Mouse (Mus musculus): Measurements from ENCODE around the gene Psma5. TPM values are rescaled to one million over a fixed set of nuclear protein-coding genes. Genes with fewer than 3 reads are reported as not detected.
A peak's percentile ranks its signal among the peaks of the same experiment; 100 is the strongest.
"Not testable (repeated sequence)": the region's sequence is repeated elsewhere in the genome, so short reads cannot be mapped to it uniquely, and the experiment has no call there.

Gene Psma5
- total RNA-seq, 2 experiments from 2014 or later = 158 to 172 TPM

DNA sequence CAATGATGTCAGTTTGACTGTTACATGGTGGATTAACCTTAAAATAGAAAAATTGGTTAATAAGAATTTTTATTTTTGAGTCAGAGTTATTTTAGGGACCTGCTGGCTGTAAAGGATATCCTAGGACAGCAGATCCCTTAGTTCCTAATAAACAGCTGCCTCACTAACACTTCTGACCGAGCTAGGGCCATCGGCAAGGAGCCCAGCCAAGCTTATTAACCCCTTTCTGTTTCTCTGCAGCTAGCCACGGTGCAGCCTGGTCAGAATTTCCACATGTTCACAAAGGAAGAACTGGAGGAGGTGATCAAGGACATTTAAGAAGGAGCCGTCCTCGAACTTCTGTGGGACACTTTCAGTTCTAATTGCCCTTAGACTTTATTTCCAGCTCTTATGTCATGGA, 22.8 kb downstream of the Psma5 start:
- not testable (repeated sequence) for ATAC-seq (ENCODE audit: poor library complexity, severe bottlenecking)

DNA sequence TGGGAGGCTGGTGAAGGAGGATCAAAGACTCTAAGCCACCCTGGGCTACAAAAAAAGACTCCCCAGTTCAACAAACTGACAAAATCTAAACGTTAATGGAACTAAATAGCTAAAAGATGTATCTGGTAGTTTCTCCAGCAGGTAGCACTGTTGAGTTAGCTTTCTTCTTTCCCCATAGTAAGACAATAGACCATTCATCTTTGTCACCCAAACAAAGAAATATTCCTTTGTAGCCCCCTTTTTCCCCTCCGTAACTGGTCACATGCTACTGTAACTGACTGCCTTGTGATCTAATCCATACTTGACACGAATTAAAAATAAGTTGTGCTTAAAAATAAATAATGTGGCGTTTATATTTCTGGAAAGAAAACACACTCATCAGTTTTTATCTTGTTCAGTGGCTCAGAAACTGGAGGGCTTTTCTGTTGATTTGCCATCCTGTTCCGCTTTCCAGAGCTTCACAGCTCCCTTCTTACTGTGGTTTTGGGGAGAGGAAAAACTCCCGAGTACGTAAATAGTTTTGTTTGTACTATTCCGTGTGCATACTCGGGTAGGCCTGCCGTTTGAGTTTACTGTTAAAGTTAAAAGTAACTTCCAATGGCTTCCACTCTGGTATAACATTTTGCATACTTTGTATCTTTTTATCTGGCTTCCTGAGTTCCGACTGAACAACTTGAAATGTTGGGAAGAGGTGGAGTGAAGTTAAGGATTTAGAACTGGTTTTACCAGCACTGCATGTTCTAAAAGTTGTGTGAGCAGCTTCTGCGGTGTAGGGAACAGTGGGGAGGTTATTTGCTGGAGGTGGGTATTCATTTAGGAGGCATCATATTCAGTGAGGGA, 25.9 kb downstream of the Psma5 start:
- peak; percentile 42 for ATAC-seq (ENCODE audit: poor library complexity, severe bottlenecking)

DNA sequence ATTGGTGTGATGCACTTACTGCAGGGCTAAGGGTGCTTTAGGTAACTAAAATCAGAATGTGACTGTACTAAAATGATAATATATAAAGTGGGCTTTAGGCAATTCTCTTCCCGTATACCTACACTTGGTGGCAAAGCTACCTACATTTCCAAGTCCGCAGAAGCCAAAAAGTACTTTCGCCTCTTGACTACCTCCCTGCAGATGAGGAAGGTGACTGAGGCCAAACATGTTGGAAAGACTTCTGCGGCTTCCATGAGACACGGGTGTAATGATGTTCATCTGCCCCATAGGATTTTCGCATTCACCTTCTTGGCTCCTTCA, 26.5 kb downstream of the Psma5 start:
- ATAC-seq (ENCODE audit: poor library complexity, severe bottlenecking) = no peak

DNA sequence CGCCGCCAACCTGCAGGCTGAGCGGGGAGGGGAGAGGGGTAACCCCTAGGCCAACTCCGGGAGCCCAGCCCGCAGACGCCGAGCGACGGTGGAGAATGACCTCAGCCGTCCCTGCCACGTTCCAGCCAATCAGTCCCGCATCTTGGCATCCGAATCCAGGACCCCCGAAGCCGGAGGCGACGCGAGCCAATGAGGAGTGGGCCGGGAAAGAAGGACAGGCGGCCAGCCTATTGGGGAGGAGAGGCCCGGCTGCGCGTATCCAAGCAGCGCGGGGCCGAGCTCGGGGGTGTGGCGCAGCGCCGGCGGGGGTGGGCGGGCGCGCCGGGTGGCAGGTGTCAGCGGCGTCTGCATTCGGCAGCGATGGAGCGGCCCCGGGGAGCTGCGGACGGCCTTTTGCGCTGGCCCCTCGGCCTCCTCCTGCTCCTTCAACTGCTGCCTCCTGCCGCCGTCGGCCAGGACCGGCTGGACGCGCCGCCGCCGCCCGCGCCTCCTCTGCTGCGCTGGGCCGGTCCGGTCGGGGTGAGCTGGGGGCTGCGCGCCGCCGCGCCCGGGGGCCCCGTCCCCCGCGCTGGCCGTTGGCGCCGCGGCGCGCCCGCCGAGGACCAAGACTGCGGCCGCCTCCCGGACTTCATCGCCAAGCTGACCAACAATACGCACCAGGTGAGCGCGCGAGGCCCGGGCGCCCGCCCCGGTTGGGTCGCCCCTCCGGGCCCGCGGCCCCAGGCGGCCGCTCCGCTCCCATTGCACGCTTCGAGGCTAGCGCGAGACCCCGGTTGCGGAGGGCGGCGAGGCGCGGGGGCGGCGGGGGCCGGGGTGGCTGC, 27.3 kb downstream of the Psma5 start, which contains the start of gene Sort1:
Sort1 (plus strand) TSS at position 302 of the 821 bp plus-strand sequence.
- peak; percentile 84 for ATAC-seq (ENCODE audit: poor library complexity, severe bottlenecking)

DNA sequence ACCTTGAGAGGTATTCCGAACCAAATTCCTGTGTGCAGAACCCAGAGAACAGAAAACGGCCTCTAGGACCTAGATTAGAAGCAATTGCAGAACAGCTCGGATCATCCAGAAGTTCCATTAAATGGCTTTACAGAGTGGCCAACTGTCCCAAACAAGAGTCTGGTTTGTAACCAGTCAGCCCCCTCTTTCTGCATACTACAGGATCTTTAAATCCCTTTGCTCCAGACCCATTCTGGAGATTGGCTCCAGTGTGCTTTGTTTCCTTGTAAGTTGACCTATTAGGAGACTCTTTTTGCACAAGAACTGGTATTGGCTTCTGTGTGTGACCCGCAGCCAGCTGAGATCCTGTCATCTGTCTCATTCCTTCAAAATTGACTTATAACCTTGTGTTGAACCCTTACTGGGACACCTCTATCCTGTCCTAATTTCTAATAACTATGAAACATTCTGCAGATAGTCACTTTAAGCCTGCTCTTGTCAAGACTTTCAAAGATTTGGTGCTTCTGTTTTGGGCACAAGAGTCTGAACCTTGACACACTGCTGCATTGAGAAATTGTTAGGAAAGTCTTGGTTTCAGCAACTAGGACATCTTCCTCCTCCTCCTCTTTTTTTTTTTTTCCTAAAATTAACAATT, 28.5 kb downstream of the Psma5 start:
- ATAC-seq (ENCODE audit: poor library complexity, severe bottlenecking) = no peak

DNA sequence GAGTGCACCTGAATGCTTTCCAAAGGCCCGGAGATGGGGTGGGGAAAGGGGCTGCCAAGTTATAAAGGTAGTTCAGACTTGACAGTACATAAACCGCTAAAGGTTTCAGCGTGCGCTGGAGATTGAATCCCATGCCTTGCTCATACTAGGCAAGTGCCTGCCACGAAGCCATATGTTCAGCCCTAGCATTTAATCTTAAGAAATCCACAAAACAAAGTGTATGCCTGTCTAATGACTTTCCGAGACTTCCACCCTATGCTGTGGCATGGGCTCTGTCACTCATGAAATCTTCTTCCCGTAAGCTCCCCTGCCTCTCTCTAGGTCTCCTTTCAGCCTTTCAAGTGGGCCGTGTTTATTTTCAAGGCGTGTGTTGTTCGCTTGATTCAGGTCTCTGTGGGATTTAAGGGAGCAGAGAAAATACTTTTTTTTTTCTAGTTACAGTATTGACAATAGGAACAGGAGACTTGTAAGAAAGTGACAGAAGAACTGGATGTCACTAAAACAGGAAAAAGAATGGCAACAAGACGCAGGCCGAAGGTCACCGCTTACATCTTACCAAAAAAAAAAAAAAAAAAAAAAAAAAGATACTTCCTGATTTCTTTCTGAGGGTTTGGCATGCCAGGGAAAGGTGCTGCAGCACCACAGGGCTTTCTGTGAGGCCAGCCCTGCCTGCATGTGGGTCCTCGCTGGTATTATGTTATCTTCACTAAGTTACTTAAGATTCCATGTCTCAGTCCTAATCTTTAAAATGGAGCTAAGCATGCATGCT, 30.1 kb downstream of the Psma5 start:
- ATAC-seq (ENCODE audit: poor library complexity, severe bottlenecking) = no peak

DNA sequence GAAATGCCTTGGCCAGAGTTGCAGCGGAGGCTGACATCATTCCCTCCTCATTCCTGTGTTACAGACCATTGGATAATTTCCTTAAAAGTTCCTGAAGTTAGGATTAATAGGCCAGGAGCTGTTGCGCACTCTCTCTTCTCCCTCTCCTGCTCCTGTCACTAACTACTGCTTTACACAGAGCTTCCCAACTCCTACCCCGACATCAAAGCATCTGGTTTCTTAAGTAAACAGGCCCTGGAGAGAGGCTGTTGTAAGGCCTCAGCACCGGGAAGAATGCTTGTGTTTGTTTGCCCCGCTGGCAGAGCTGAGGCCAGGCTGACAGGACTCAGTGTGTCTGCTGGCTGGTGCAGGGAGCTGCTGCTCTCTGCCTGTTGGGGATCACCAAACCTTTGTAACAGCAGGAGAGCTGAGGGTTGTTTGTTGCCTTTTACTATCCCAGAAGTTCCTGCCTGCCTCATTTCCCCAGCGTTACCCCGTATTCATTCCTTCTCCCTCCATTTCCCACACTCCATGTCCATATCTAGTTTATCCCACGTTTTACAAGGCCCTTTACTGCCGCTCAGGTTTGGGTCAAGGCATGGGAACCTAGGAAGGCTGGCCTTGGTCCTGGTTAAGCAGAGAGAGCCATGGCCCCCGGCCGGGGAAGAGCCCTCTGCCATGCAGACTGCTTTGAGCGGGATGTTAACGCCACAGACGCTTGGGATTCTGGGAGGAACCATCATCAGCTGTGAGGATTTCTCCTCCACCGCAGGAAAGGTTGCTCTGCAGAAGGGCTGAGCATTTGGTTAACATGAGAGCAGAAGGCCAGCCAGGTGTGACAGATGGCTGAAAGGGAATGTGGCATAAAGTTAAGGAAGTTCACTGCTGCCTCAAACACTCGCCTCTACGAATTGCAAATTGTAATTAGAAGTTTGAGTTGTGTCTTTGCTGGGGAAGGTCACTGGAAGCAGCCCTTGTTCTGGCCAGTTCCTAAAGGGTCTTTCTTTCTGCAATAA, 31.4 kb downstream of the Psma5 start:
- no peak for ATAC-seq (ENCODE audit: poor library complexity, severe bottlenecking)

DNA sequence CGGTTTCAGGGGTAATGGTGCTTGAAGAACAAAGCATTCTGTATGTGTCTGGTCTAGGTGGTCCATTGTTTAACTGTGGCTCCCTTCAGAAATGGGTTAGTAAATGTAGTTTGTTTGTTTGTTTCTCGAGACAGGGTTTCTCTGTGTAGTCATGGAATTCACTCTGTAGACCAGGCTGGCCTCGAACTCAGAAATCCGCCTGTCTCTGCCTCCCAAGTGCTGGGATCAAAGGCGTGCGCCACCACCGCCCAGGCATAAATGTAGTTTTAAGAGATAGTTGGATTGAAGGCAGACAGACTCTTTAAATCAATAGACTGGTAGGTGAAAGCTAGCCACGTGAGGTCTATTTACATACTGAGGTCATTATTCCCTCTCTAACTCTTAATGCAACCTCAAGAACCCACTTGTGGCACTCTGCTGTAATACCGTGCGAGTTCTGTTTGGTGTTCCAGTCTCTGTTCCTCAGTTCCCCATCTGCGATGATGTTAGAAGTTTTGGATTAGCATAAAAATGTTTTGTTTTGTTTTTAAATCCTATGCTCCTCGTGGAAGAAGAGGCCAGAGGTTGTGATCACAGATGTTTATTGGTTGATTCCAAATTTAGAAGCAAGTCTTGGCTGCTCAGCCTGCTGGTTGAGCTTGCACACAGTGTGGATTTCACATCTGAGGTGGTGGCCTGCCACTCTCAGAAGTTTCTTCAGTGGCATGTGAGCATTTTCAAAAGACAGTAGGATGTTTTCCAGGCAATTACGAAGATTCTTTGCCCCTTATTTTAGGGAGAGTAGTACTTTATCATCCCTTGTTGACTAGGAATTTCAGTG, 32.8 kb downstream of the Psma5 start:
- no peak for ATAC-seq (ENCODE audit: poor library complexity, severe bottlenecking)

DNA sequence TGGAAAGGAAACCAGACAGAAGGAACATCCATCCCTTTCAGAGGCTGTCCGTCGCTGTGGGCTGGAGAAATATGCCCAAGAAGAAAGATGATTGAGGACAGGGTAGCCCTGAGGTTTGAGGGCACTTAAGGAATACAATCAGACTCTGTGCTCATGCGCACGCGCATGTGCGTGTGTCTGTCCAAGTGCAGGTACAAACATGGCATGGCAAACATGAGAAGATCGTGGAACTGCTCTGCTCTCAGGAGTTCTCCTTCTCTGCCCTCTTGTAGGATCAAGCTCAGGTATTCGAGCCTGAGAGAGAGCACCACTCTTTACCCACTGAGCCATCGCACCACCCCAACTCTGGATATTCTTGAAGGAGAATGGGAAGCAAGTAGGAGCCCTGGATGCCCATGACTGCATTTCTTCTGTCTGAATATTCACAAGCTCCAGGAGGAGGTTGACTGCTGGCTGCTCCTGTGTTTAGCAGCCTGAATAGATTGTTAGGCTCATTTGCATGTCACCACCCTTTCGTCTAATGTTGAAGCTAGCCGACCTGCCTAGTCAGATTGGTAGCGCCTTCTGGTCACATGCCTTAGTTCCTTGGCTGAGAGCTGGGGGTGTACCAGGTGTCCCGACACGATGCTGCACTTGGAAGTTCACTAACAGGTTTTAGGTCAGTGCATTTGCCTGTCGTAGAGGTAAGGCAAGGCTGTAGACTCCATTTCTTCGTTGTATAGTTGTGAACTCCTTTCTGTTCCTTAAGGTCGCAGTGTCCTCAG, 34.5 kb downstream of the Psma5 start:
- ATAC-seq (ENCODE audit: poor library complexity, severe bottlenecking) = no peak

DNA sequence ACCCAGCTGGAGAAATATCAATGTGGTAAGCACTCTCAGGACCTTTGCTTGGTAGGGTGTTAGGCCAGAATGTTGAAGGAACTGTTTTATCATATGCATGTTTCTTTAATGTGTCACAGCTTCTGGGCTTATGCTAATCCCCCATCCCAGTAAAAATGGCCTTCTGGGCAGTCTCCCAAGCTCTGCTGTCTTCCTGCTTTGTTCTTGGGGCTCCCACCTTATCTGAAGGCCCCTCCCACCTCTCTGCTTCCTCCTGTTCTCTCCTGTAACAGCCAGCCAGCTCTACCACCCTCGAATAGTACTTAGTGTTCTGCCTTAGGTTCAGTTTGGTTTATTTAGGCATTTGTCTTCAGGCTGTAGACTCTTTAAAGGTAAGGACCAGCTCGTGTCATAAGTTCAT, 37.7 kb downstream of the Psma5 start:
- ATAC-seq (ENCODE audit: poor library complexity, severe bottlenecking) = no peak

DNA sequence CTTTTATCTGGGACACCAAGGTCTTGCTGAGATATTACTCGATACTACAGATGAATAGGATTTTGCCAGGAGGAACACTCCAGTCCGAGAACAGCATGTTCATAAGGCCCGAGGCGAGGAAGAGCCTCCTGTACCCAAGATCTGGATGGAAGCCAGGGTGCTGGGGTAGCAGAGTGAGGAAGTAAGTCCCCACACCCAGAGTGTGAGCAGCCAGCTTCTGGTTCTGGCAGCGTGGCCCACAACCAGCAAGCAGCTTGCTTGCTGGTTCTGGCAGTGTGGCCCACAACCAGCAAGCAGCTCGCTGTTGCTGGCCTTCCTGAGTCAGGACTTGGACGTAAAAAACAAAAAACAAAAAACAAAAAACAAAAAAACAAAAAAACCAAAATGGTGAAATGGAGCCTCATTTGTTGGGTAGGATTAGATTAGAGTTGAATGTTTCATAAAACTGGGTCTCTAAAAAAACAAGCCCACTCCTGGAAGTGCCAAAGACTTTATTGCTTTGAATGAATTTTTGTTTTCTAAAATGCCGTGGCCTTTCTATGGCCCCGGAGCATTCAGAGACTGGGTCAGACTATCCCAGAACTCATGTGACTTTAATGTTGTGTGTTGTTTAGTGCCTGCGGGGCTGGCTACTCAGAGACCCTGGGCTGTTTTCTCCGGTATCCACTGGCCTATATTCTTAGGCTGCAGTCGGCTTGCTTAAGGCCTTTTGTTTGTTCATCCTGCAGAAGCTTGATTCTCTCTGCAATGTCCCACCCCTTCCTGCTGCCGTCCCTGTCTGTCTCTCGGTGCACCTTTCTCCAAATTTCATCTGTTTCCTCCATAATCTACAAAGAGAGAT, 38.9 kb downstream of the Psma5 start:
- peak; percentile 75 for ATAC-seq (ENCODE audit: poor library complexity, severe bottlenecking)

DNA sequence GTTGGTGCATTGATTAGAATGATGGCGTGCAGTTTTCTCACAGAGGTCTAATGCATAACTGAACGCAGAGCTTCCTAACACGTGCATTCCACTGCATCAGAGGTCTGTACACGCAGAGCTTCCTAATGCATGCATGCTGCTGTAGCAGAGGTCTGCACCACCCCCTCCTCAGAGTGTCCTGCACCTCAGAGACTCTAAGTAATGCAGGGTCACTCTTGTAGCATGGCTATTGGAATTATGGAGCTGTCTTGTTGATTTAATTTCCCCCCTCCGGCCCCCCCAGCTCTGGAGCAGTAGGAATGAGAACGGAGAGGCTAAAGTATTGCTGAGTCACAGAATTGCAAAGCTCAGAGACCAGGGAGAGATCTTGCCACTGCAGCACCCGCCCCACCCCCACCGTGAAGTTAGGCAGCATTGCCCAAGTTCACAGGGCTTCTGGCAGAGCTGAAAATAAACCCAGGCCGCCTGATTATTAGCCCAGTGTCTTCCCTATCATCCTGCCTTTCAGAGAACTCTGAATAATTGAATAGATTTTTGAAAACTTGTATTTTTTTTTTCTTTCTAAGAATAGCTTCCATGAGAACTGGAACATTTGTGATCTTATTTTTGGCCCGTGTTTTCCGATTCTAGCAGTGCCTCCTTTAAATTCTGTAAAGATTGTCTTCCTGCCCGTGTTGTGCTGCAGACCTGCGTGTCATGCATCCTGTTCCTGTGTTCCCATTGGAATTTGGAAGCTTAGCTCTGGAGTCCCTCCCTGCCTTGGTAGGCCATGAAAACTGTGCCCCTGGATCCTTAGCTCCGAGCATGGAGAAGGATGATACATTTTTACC, 39.7 kb downstream of the Psma5 start:
- ATAC-seq (ENCODE audit: poor library complexity, severe bottlenecking) = peak; percentile 81

DNA sequence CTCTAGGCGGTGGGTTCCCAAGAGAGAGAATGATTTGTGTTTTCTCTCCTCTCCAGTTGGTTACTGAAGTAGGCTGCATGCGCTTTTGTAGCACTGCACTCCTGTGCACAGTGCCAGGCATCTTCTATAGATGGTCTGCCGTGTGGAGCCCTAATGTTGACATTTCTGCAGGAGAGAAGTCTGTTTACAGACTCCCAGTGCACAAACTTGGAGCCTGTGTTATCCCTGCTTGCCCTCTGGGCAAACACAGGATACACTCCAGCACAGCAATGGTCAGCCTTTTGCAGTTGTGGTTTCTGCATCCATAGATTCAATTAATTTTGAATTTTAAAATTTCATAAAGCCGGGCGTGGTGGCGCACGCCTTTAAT, 40.3 kb downstream of the Psma5 start:
- no peak for ATAC-seq (ENCODE audit: poor library complexity, severe bottlenecking)

DNA sequence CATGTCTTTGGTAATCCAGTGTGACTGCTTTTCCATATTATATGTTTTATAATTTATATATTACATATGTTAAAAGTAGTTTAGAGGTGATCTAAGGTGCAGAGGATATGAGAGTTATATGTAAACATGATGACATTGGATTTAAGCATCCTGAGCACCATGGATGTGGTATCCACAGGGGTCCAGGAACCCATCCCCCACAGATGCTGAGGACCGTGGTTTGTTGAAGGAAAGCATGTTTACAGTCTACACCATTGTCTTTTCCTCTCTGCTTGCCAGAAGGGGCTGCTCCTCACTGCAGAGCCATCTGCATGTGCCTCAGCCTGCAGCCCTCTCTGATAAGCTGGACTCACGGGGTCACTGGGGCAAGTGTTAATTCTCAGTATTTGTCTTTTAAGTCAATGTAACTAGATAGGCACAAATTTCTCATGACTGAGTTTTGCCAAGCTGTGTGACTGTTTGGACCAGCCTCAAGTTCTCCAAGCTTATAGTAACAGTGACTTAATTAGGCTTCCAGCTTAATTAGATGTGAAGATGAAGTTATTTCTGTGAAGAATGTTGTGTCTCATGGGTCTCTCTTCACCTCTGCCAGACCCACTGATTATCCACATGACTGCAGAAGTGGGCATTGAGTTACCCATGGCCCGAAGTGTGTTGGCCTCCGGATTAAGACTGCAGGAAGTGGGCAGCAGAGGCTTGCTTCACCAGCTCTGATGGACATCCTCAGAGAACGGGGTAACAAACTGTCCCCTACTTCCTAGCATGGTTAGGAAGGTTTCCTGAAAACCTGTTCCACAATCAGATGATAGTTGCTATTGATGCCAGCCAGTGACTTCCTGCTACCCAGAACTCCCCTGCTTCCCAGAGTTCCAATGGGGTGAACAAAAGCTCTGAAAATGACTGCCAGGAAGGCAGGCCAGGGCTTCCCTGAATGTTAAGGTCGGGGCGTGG, 41.2 kb downstream of the Psma5 start:
- peak; percentile 32; the same call in 1 of the 2 replicates for ATAC-seq (ENCODE audit: poor library complexity, severe bottlenecking)

DNA sequence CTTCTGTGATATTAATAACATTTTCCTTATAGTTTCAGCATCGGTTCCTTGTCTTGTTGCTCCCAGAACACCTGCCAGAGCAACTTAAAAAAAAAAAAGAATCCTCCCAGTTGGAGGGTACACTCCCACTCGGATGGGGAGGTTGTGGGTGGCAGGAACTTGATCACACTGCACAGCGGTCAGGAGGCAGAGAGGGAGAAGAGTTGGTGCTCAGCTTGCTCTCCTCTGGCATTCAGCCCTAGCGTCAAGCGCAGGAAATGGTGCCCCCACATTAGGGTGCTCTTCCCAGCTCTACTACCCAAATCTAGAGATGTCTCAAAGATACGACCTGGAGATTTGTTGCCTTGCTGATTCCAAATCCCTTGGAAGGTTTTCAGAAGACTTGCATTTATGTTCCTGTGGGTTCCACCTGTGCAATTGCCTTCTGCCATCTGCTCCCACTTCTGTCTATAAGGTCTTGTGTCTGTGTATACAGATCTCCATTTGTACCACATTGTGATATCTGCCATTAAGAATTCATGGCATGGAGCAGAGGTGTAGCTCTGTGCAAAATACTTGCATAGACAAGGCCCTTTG, 43.8 kb downstream of the Psma5 start:
- no peak for ATAC-seq (ENCODE audit: poor library complexity, severe bottlenecking)

All from megakaryocyte, adult 5-6 weeks (primary cell).